Mouse (Mus musculus) bone marrow, adult 2 months (tissue): ENCODE measurements around the gene Rgma.

ENCODE experiments used
- CTCF ChIP-seq: fragments of 200-500 bp; IDR thresholded peaks from 2 replicates; pipeline ENCODE4 v1.5.1; 2011; ENCODE audit warnings: low read length, control low read depth; ENCODE audit not compliant: control insufficient read depth, insufficient read depth
- POLR2A ChIP-seq: fragments of 200-500 bp; IDR thresholded peaks from 2 replicates; pipeline ENCODE4 v1.6.1; 2011; ENCODE audit warnings: low read depth, mild to moderate bottlenecking, control low read depth, low read length, borderline replicate concordance; ENCODE audit not compliant: control insufficient read depth

- TF ChIP-seq POLR2A, result no peak
- no peak for TF ChIP-seq CTCF
Measured at GRCm38 (mm10) chr7:73424705-73425104, 49.4 kb downstream of the Rgma start.
